Mouse (Mus musculus) heart, postnatal 10 days (tissue): Measurements from ENCODE around the gene Bri3. TPM values are rescaled to one million over a fixed set of nuclear protein-coding genes. Genes with fewer than 3 reads are reported as not detected.
A peak's percentile ranks its signal among the peaks of the same experiment; 100 is the strongest.

Source experiments
- DNase-seq, 2 experiments: peaks; one replicate each; pipeline ENCODE4 v3.0.0; 2021
- intact Hi-C: fragments of 180-260 bp; cut with DNase I; formaldehyde crosslinking; loops from one replicate; pipeline ENCODE4 v1.15.1; 2025
- total RNA-seq, 2 experiments: library from RNA; stranded (reverse); gene quantifications; 2 replicates each; pipeline ENCODE4 v1.2.3; 2021

The Bri3 gene
- 100 to 1,000 TPM; 165 to 171 TPM for total RNA-seq

GRCm38 (mm10) chr5:144243901-144244487, at the start of gene Bri3:
Bri3 (plus strand) TSS chr5:144244437.
- intact Hi-C loops: no loop called here
- no peak for DNase-seq

DNA sequence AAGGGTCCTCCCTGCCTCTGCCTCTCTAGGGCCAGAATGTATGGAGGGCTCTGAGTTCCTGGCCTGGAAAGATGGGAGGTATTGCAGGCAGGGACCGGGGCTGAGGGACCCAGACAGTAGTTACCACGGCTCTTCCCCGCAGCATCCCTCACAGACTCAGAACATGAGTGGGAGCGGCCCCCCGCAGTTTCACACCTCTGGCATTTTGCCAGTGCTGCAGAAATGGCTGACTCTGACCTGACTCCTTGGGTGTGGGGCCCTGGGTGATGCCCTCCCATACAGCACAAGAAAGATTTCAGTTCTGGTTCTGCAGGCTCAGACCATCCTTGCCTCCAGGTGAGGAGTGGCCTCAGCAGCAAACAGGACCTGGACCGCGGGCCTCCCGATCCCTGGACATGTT, 48.7 kb upstream of the Bri3 start:
- no peak for DNase-seq
- intact Hi-C loops: no loop called here

DNA sequence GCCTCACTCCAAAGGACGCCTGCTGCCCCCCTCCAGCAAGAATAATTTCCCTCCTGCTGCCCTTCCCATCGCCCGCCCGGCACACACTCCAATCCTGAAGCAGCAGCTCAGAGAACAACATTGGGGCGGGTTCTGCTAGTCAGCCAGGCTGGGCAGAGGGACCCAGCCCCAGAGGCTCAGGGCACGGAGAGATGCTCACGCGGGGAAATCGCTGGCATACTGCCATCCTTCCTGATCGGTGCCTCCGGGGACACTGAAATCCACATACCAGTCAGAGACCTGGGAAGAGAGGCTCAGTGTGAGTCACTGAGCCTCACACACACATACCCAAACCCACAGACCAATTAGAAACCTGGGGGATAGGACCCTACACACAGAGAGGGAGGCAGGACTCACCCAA, 43.6 kb upstream of the Bri3 start:
- intact Hi-C loops: no loop called here
- DNase-seq: no peak

DNA sequence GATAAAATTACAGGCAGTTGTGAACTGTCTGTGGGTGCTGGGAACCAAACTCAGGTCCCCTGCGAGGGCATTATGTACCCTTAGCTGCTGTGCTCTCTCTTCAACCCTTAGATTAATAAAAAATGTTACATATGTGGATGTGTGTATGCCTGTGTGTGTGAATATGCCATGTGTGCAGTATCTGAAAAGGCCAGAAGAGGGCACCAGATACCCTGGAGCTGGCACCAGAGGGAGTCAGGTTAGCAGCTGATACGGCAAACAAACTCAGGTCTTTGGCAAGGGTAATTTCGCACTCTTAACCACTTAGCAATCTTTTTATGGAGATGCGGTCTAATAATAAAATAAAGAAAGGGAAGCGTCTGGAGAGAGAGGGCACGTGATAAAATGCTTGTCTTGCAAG, 41.8 kb upstream of the Bri3 start:
- intact Hi-C loops: no loop called here
- DNase-seq: no peak

DNA sequence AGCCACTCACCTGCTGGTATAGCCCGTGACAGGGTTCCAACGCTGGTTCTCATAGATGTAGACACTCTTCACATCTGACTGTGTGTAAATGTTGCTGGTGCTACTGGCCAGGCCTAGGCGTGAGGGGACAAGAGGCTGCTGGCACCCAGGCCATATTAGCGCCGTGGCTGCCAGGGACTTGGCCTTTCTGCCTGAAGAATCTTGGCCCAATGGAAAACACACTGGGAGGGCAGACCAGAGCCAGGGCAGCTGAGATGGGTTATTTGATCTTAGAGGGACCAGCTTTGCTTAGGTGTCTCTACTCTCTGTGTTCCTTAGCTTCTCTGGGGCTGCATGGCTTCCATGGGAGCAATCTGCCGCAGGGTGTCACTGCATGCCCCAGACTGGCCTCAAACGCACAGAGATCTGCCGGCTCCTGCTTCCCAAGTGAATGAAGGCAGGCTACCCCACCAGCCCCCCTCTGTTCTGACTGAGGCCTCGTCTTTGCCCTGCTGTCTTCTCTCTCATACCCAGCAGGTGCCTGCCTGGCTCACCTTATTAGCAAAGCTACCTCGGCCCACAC, 40.8 kb upstream of the Bri3 start:
- DNase-seq: no peak
- intact Hi-C loops: no loop called here

DNA sequence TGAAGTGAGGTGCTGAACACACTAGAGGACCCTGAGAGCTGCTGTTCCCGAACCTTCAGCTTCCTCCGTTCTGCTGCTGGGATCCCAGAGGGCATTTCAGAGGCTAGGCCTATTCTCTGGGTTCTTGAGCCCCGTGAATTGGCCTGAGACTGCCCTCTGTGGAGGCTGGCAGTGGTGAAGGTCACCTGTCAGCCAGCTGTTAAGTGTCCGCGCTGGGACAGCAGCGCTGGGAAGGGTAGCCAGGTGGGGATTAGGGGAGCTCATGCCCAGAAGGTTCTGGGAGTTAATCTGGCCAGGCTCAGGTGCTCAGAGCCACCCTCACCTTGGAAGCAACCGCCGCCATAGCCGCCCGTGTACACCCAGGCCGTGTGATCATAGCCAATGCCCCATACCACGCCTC, 39.9 kb upstream of the Bri3 start:
- intact Hi-C loops: no loop called here
- DNase-seq: no peak

DNA sequence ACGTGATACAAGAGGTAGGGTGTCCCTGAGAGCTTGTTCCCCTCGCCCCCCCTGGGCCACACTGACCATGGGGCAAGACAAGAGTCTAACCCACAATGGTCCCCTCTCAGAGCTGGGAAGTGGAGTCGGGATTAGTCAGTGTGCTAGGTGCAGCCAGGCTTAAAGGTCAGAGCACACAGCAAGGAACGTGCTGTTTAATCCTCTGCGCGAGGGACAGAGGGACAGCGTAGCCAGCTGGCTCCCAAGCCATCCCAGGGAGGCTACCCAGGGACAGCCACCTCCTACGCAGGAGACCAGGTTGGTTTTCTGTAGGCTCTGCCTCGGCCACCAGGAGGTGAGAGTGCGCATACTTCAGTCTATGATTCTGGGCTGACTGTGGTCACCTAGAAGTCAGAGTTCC, 39.3 kb upstream of the Bri3 start:
- no peak for DNase-seq
- intact Hi-C loops: no loop called here

DNA sequence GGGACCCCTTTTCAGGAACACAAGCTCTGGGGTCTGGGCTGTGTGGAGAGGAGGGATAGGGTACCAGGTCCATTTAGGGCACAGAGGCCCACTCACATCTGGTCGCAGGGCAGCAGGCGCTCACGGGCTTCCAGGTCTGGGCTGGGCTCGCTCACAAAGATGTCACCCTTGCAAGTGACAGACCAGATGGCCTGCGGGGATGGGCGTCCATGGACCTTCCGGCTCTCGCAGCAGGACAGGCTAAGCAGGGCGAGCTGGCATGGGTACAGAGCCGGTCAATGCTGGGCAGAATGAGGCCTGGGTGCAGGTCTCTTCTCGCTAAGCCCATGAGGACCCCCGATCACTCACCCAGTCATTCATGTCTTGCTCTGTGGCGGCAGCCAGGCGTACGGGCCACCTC, 38.2 kb upstream of the Bri3 start:
- no peak for DNase-seq
- intact Hi-C loops: loop anchor here (2.0 kb wide), 1 partner anchor 529 kb away; no protein-coding TSS in a partner anchor

GRCm38 (mm10) chr5:144207478-144207877, 36.8 kb upstream of the Bri3 start:
- intact Hi-C loops: loop anchor here (2.0 kb wide), 1 partner anchor 527 kb away; no protein-coding TSS in a partner anchor
- DNase-seq: peak in 1 of 2 experiments; percentile 64

DNA sequence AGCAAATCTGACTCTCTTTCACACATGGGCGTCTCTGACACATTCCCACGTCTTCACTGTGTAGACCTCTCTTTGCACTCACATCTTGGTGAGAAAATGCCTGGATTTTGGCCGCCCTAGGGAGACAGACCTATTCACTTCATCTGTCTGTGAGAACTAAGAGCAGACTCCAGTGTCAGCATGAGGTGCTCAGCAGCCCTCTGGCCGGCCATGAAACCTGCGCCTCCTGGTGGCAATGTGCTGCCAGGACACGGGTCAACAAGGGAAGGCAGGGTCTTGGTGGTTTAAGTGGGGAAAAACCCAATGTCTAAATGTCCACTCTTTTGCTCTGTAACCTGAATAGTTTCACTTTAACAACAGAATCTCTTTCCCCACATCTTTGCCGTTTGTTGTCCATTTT, 29.8 kb upstream of the Bri3 start:
- intact Hi-C loops: loop anchor here (5.0 kb wide), 1 partner anchor 172 kb away; no protein-coding TSS in a partner anchor
- DNase-seq: peak; percentile 64 to 82

DNA sequence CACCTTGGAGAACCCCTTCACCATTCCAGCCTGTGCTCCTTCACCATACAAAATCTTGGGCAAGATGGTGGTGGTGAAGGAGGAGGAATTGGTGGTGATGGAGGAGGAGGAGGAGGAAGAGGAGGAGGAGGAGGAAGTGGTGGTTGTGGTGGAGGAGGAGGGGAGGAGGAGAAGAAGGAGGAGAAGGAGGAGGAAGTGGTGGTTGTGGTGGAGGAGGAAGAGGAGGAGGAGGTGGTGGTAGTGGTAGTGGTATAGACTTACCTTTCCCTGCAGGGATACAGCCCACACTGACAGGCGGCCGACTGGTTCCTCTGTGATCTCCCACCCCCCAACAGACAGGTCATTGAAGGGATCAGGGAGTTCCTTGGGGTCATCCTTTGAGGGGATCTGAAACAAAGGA, 28.2 kb upstream of the Bri3 start:
- intact Hi-C loops: no loop called here
- DNase-seq: no peak

DNA sequence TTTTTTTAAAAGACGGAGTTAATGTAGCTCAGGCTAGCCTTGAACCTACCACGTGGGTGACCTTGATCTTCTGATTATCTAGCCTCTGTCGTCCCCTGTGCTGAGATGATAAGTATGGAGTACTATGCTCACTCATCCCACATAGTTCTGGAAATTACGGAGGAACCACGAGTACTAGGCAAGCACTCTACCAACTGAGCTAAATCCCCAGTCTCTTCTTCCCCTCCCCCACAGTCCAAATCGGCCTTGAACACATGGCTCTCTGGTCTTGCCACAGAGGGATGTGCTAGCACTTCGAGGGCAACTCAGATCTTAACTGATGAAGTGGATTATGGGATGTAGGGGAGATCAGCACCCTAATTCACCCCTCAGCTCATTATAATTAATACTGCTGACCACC, 26.2 kb upstream of the Bri3 start:
- intact Hi-C loops: no loop called here
- no peak for DNase-seq

GRCm38 (mm10) chr5:144219306-144219705, 24.9 kb upstream of the Bri3 start:
- peak; percentile 24 to 32 for DNase-seq
- intact Hi-C loops: no loop called here

DNA sequence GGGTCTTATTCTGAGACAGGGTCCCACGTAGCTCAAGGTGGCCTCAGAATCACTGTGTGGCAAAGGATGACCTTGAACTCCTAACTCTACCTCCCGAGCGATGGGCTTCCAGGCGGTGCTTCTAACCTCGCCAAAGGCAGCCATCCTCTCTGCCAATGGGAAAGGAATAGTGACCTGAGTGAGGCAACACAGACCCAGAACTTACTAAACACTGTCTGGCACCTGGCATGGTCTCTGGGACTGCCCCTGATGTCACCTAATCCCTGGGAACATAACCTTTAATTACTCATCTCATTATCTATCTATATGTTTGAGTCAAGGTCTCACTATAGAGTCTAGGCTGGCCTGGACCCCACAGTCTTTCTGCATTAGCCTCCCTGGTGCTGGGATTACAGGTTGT, 24.3 kb upstream of the Bri3 start:
- DNase-seq: no peak
- intact Hi-C loops: no loop called here

- intact Hi-C loops: no loop called here
- peak; percentile 31 to 41 for DNase-seq
Observed at GRCm38 (mm10) chr5:144221305-144221704, 22.9 kb upstream of the Bri3 start.

GRCm38 (mm10) chr5:144222811-144223502, 21.3 kb upstream of the Bri3 start:
- intact Hi-C loops: loop anchor here (2.0 kb wide), 1 partner anchor 32 kb away; no protein-coding TSS in a partner anchor
- peak; percentile 69 for DNase-seq

GRCm38 (mm10) chr5:144223503-144223862, 20.8 kb upstream of the Bri3 start, which contains the start of gene Tecpr1:
Tecpr1 (minus strand) TSS chr5:144223615.
- DNase-seq: peak; percentile 96 to 97
- intact Hi-C loops: loop anchor here (2.0 kb wide), 1 partner anchor 31 kb away; no protein-coding TSS in a partner anchor

- intact Hi-C loops: loop anchor here (2.0 kb wide), 1 partner anchor 31 kb away; no protein-coding TSS in a partner anchor
- DNase-seq: no peak
Observed at GRCm38 (mm10) chr5:144223899-144224816, 20.1 kb upstream of the Bri3 start.

DNA sequence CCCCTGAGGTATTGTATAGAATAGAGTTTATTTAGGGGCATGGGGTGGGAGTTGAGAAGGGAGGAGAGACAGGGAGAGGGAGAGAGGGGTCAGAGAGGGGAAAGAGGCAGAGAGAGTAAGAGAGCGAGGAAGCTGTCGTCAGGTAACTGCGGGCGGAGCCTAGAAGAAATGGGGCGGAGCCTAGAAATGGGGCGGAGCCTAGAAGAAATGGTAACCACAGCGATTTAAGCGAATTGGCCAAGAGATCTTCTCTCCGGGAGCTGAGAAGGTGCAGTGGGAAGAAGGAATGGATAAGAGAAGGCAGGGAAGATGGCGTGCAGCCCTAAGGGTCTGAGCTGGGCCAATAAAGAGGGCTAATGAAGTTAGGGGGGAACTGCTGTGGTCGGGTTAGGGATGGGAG, 18.0 kb upstream of the Bri3 start:
- intact Hi-C loops: no loop called here
- DNase-seq: no peak

DNA sequence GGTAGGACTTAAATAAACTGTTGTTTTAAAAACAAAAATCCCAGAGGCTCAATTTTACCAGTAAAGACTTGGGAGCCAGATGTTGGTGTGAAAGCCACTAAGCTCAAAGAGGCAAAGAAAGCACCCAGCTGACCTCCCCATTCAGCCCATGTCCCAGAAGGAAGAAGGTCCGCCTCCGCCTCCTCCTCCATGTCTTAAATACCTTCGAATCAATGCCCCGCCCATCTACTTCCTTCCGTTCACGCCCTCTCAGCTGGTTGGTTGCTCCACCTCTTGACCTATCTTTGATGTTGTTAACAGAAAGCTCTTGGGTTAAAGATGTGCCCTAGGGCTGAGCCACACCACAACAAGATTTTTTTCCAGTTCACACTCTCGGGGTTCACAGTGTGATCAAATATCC, 14.0 kb upstream of the Bri3 start:
- intact Hi-C loops: no loop called here
- DNase-seq: no peak

DNA sequence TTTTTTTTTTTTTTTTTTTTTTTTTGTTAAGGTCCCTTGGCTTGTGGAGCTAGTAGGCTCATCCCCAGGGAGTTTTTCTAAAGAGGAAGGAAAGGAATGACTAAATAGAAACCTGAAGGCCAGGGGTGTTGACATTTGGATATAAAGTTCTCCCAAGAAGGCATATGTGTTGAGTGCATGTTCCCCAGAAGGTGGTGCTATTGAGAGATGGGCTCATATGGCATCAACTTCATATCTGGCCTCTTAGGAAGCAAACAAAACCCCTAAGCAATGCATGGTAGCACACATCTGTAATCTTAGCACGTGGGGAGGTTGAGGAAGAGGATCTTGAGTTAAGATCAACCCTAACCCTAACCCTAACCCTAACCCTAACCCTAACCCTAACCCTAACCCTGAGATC, 12.8 kb upstream of the Bri3 start:
- DNase-seq: no peak
- intact Hi-C loops: no loop called here
